In genomic region chr7:74043562-74044138, GRCm38 (mm10) we compare ENCODE assay signal across 11 mouse cellular contexts. TPM values are rescaled to one million over a fixed set of nuclear protein-coding genes. Genes with fewer than 3 reads are reported as not detected.
DNase-seq lines count a peak whose midpoint lies in the region; ATAC-seq and TF ChIP-seq lines count a peak whose summit lies in the region.
"Had no signal": no experiment of that assay in that cellular context is flagged by ENCODE, and none has a peak within 500 bp of the region (broad histone marks: within the 10 kb centered on the region; RNA-seq: fewer than 3 reads in every experiment).

No protein-coding gene starts in this region.

- no peak overlapping the region for H3K9ac ChIP-seq in kidney, embryonic 15.5 days
- H3K9ac ChIP-seq in stomach, postnatal 0 days (ENCODE audit: low read length) = no peak overlapping the region
- H3K9ac ChIP-seq in forebrain, embryonic 16.5 days (replicated peaks; ENCODE audit: low read depth, low read length) = no peak overlapping the region
- H3K9ac ChIP-seq: embryonic facial prominence, embryonic 13.5 days had no signal

- peak overlapping the region; percentile 32 for H3K27ac ChIP-seq in kidney, embryonic 15.5 days
- H3K27ac ChIP-seq in stomach, postnatal 0 days (replicated peaks) = no peak overlapping the region
- no peak overlapping the region for H3K27ac ChIP-seq in forebrain, embryonic 16.5 days (ENCODE audit: low read length)
- H3K27ac ChIP-seq: embryonic facial prominence, embryonic 13.5 days; macrophage had no signal

- TF ChIP-seq EP300 in stomach, postnatal 0 days (optimal IDR thresholded peaks at IDR 0.05) = no peak

- H3K36me3 ChIP-seq in kidney, embryonic 15.5 days = no peaks in the 10 kb centered on the region
- no peaks in the 10 kb centered on the region for H3K36me3 ChIP-seq in stomach, postnatal 0 days (ENCODE audit: control insufficient read depth, insufficient read depth, low read length)
- H3K36me3 ChIP-seq in forebrain, embryonic 16.5 days (ENCODE audit: control insufficient read depth, insufficient read depth) = no peaks in the 10 kb centered on the region
- H3K36me3 ChIP-seq: embryonic facial prominence, embryonic 13.5 days had no signal

- H3K9me3 ChIP-seq in kidney, embryonic 15.5 days (replicated peaks) = no peaks in the 10 kb centered on the region
- no peaks in the 10 kb centered on the region for H3K9me3 ChIP-seq in stomach, postnatal 0 days (ENCODE audit: control insufficient read depth, low read length)
- no peaks in the 10 kb centered on the region for H3K9me3 ChIP-seq in forebrain, embryonic 16.5 days (ENCODE audit: control insufficient read depth, low read length)
- H3K9me3 ChIP-seq: embryonic facial prominence, embryonic 13.5 days had no signal

- TF ChIP-seq CTCF in stomach, postnatal 0 days (IDR thresholded peaks at IDR 0.05; ENCODE audit: low read depth) = no peak

- no peak overlapping the region for H3K4me3 ChIP-seq in kidney, embryonic 15.5 days (replicated peaks)
- no peak overlapping the region for H3K4me3 ChIP-seq in stomach, postnatal 0 days (ENCODE audit: low read depth, low read length)
- no peak overlapping the region for H3K4me3 ChIP-seq in forebrain, embryonic 16.5 days (replicated peaks; ENCODE audit: low read length)
- H3K4me3 ChIP-seq: embryonic facial prominence, embryonic 13.5 days had no signal

- peak; percentile 73 for ATAC-seq in kidney, embryonic 15.5 days (replicated peaks; ENCODE audit: low FRiP score)
- no peak for ATAC-seq in stomach, postnatal 0 days (ENCODE audit: low FRiP score, low TSS enrichment)
- ATAC-seq in forebrain, embryonic 16.5 days = no peak

- WGBS in kidney, embryonic 15.5 days = 34% methylated on average over 13 of the region's 13 CpGs
- WGBS in stomach, postnatal 0 days = 40% methylated on average over 13 of the region's 13 CpGs
- 37% methylated on average over 13 of the region's 13 CpGs for WGBS in forebrain, embryonic 16.5 days

- peaks cover 22% of the 10 kb centered on the region for H3K4me1 ChIP-seq in kidney, embryonic 15.5 days
- H3K4me1 ChIP-seq in stomach, postnatal 0 days (replicated peaks; ENCODE audit: control insufficient read depth, insufficient read depth) = no peaks in the 10 kb centered on the region
- no peaks in the 10 kb centered on the region for H3K4me1 ChIP-seq in forebrain, embryonic 16.5 days (replicated peaks; ENCODE audit: control insufficient read depth, insufficient read depth, low read length)
- H3K4me1 ChIP-seq: embryonic facial prominence, embryonic 13.5 days had no signal

- H3K4me2 ChIP-seq in kidney, embryonic 15.5 days = peak overlapping the region; percentile 20; the same call in 1 of the 2 replicates
- H3K4me2 ChIP-seq in stomach, postnatal 0 days (replicated peaks; ENCODE audit: low read depth) = no peak overlapping the region
- no peak overlapping the region for H3K4me2 ChIP-seq in forebrain, embryonic 16.5 days (ENCODE audit: low read length)
- H3K4me2 ChIP-seq: embryonic facial prominence, embryonic 13.5 days had no signal

- H3K27me3 ChIP-seq in kidney, embryonic 15.5 days = no peaks in the 10 kb centered on the region
- H3K27me3 ChIP-seq in stomach, postnatal 0 days (ENCODE audit: control insufficient read depth, insufficient read depth, low read length) = no peaks in the 10 kb centered on the region
- no peaks in the 10 kb centered on the region for H3K27me3 ChIP-seq in forebrain, embryonic 16.5 days (replicated peaks; ENCODE audit: control insufficient read depth, insufficient read depth, low read length)
- H3K27me3 ChIP-seq: embryonic facial prominence, embryonic 13.5 days had no signal

- peak; percentile 48 for DNase-seq in adrenal gland, adult 2 months
- no peak for DNase-seq in adrenal gland, adult 18-20 months (ENCODE audit: low spot score in 2 of 2)
- peak; percentile 14 for DNase-seq in ovary, postnatal 14 days (ENCODE audit: low spot score)
- no peak for DNase-seq in ovary, postnatal 10 days (ENCODE audit: low spot score)
- DNase-seq in stomach, postnatal 0 days (ENCODE audit: low spot score) = peak; percentile 51
- DNase-seq in layer of hippocampus, adult 11-12 months (ENCODE audit: low spot score) = no peak
- DNase-seq: thymus, postnatal 36 days had no signal

RNA-seq across cellular contexts. Expression of gene St8sia2, which starts 30.2 kb away (rescaled TPM):
- total RNA-seq in adrenal gland, adult 2 months (2021) = under 1 TPM; 0.32 to 0.55 TPM
- 2.6 and 4.5 TPM in 2 replicates for polyA plus RNA-seq in adrenal gland, adult 2 months (2012; rRNA removed)
- under 1 TPM; 0.43 to 0.67 TPM for total RNA-seq in adrenal gland, adult 18-20 months (2021)
- 10.3 and 11.7 TPM in 2 replicates for polyA plus RNA-seq in kidney, embryonic 15.5 days (2015; fragmentation: Nextera tagmentation; extraction: Ambion mirVana)
- polyA plus RNA-seq in stomach, postnatal 0 days (2015; fragmentation: Nextera tagmentation; extraction: Ambion mirVana) = 1.0 and 1.6 TPM in 2 replicates
- polyA plus RNA-seq in forebrain, embryonic 16.5 days (2015; fragmentation: Nextera tagmentation; extraction: Ambion mirVana) = 84.4 and 86.3 TPM in 2 replicates
- polyA plus RNA-seq: macrophage had no signal

Comparison
In these comparisons a context has a peak if more than half of its experiments do, and no peak if none do; other contexts are left out.
1. DNase-seq: peak in adrenal gland, adult 2 months (single experiment), ovary, postnatal 14 days (single experiment) and stomach, postnatal 0 days (single experiment); none in adrenal gland, adult 18-20 months (0 of 2), ovary, postnatal 10 days (single experiment) and layer of hippocampus, adult 11-12 months (single experiment).